Mouse (Mus musculus) ES-E14 (cell line): ENCODE data around the gene Lhfp. TPM values are rescaled to one million over a fixed set of nuclear protein-coding genes. Genes with fewer than 3 reads are reported as not detected.

Experiments used
- DNase-seq: peaks from one replicate; pipeline ENCODE4 v3.0.0-alpha.2; 2013; ENCODE audit warnings: low read depth, low spot score
- H3K27ac ChIP-seq: 2 replicates; pipeline ENCODE4 v1.5.1; 2012; ENCODE audit warnings: low read depth, mild to moderate bottlenecking, low read length, moderate library complexity, mixed read lengths; ENCODE audit not compliant: poor library complexity, insufficient read depth, severe bottlenecking
- H3K36me3 ChIP-seq: 2 replicates; pipeline ENCODE4 v1.6.1; 2012; ENCODE audit warnings: mild to moderate bottlenecking, low read length, moderate library complexity, mixed read lengths; ENCODE audit not compliant: control insufficient read depth, poor library complexity, insufficient read depth, severe bottlenecking
- H3K4me1 ChIP-seq, 2 experiments: fragments of 150-350 bp in 1 of 2; sonication (generic) in 1 of 2; 2 replicates each; pipeline ENCODE4 v1.6.1; 2012; ENCODE audit warnings: low read length in 2 of 2, mild to moderate bottlenecking in 1 of 2, mixed read lengths in 1 of 2; ENCODE audit not compliant: control insufficient read depth in 2 of 2, insufficient read depth in 2 of 2, poor library complexity in 1 of 2
- H3K4me3 ChIP-seq, 2 experiments: fragments of 150-350 bp in 1 of 2; sonication (generic) in 1 of 2; 2 replicates each; pipeline ENCODE4 v1.5.1; 2012; ENCODE audit warnings: low read length in 2 of 2, low read depth in 1 of 2, mild to moderate bottlenecking in 1 of 2, mixed read lengths in 1 of 2; ENCODE audit not compliant: insufficient read depth in 1 of 2, poor library complexity in 1 of 2, severe bottlenecking in 1 of 2
- H3K9ac ChIP-seq: 2 replicates; pipeline ENCODE4 v1.6.1; 2012; ENCODE audit warnings: low read depth, mild to moderate bottlenecking, low read length, mixed read lengths; ENCODE audit not compliant: poor library complexity, insufficient read depth, severe bottlenecking
- H3K9me3 ChIP-seq: fragments of 150-350 bp; sonication (generic); 2 replicates; pipeline ENCODE4 v1.6.1; 2012; ENCODE audit warnings: low read depth, mild to moderate bottlenecking, low read length; ENCODE audit not compliant: control insufficient read depth, insufficient read depth
- CHD2 ChIP-seq: IDR thresholded peaks from 2 replicates; pipeline ENCODE4 v1.6.1; 2014; ENCODE audit warnings: mild to moderate bottlenecking, low read depth, low read length, inconsistent platforms
- HCFC1 ChIP-seq: IDR thresholded peaks from 2 replicates; pipeline ENCODE4 v1.6.1; 2012; ENCODE audit warnings: low read length, inconsistent platforms, borderline replicate concordance; ENCODE audit not compliant: insufficient read depth
- MAFK ChIP-seq: IDR thresholded peaks from 2 replicates; pipeline ENCODE4 v1.6.1; 2014; ENCODE audit warnings: mild to moderate bottlenecking, low read depth, low read length, inconsistent platforms; ENCODE audit not compliant: insufficient read depth
- ZC3H11A ChIP-seq: IDR thresholded peaks from 2 replicates; pipeline ENCODE4 v1.6.1; 2012; ENCODE audit warnings: low read depth, mild to moderate bottlenecking, inconsistent platforms, low read length, borderline replicate concordance
- ZNF384 ChIP-seq: IDR thresholded peaks from 2 replicates; pipeline ENCODE4 v1.6.1; 2012; ENCODE audit warnings: low read depth, low read length, inconsistent platforms
- in situ Hi-C, 2 experiments: fragments of 600-800 bp; cut with MboI; formaldehyde crosslinking; loops; one replicate each; pipeline ENCODE4 v1.15.1; 2025; ENCODE audit warnings: low sequenced_read_pairs in 2 of 2, inconsistent platforms in 1 of 2; ENCODE audit not compliant: unreplicated experiment in 2 of 2
- total RNA-seq: library from RNA; depleted of rRNA; stranded (reverse); fragments of 300-350 nt; gene quantifications from 2 replicates; pipeline ENCODE4 v1.2.3, GENCODE M21; 2012; rRNA removed

Lhfp gene
- total RNA-seq, result 7.2 and 20.2 TPM in 2 replicates

DNA sequence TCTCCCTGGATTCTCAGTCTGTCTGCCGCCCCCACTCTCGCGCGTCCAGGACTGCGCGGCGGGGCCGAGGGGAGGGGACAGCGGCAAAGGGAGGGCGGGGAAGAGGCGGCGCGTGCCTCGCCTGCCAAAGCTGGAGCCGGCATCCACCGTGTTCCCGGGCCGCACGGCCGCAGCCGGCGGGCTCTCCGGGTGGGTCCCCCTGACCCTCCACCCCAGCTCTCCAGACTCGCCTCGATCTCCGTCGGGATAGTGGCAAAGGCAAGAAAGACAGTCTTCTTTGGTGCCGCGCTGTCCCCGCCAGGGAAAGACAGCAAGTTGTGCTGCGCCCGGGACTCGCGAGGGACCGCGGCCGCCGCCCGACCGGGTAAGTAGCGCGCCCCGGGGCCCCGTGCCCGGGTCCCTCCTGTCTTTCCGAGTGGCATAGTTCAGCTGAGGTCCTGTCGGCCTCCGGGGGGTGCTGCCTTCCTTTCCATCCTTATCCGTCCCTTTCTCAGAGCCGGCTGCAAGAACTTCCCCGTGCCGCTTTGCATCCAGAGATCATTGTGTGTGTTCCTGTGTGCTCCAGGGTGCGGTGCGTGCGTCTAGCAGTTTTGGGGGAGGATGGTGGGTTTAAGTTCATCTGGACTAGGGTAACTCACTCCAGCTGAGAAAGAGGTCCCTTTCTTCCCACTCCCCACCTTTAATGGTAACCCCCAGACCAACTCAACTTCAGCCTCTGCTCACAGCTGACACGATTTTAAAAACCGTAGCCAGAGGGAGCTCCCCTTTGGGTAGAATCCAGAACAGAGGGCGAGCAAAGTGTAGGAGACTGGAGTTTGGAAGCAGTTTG, at the start of gene Lhfp:
Gene Lhfp (plus strand): TSS at position 118 of the 829 bp plus-strand sequence.
- Histone ChIP-seq H3K27ac (no peak within 1 kb of the TSS), H3K36me3 (no peaks in the 10 kb centered on the region), H3K9ac (peak within 1 kb of the TSS; percentile 73), H3K9me3 (no peaks in the 10 kb centered on the region), H3K4me3 (peak within 1 kb of the TSS; percentile 73 to 77), H3K4me1 (no peaks in the 10 kb centered on the region)
- in situ Hi-C loops, result loop anchor here (25.0 kb wide), 2 partner anchors 196 to 421 kb away; partner anchors contain the start of genes Nhlrc3 (in 1 of the 2) and Proser1 (in 1 of the 2)
- TF ChIP-seq MAFK, result no peak
- TF ChIP-seq ZNF384, result no peak
- no peak for TF ChIP-seq CHD2
- no peak for TF ChIP-seq ZC3H11A
- TF ChIP-seq HCFC1, result no peak
- peak; percentile 48 for DNase-seq

- TF ChIP-seq MAFK (no peak), ZC3H11A (no peak), HCFC1 (no peak), ZNF384 (no peak), CHD2 (no peak)
- Histone ChIP-seq H3K9ac (no peak overlapping the region), H3K27ac (no peak overlapping the region), H3K4me3 (no peak overlapping the region), H3K36me3 (peaks cover 7% of the 10 kb centered on the region; the same call in 1 of the 2 replicates), H3K4me1 (no peaks in the 10 kb centered on the region), H3K9me3 (no peaks in the 10 kb centered on the region)
- no peak for DNase-seq
- in situ Hi-C loops, result no loop called here
Observed at GRCm38 (mm10) chr3:52993296-52993695, 48.0 kb upstream of the Lhfp start.

- in situ Hi-C loops, result no loop called here
- Histone ChIP-seq H3K4me1 (no peaks in the 10 kb centered on the region), H3K4me3 (no peak overlapping the region), H3K36me3 (peaks cover 7% of the 10 kb centered on the region; the same call in 1 of the 2 replicates), H3K9me3 (no peaks in the 10 kb centered on the region), H3K27ac (no peak overlapping the region), H3K9ac (no peak overlapping the region)
- DNase-seq, result no peak
- TF ChIP-seq MAFK, result no peak
- TF ChIP-seq HCFC1, result no peak
- TF ChIP-seq ZNF384, result no peak
- TF ChIP-seq ZC3H11A, result no peak
- TF ChIP-seq CHD2, result no peak
Observed at GRCm38 (mm10) chr3:52994666-52995065, 46.7 kb upstream of the Lhfp start.

DNA sequence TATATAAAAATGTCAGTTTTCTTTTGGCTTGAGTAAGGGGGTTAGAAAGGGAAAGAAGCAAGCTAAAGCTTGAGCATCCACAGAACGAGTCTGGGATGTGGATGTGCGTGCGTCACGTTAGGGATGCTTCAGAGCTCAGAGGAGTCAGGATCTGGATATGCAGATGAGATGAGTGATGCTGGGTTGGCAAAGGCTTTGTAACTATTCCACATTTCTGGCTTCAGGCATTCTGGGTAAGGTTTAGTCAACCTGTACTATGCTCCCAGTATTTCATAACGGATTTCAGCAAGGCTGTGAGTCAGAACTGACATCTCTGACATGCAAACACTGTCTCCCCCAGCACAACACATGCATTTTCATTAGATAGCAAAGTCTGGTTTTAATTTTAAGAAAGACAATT, 44.7 kb upstream of the Lhfp start:
- Histone ChIP-seq H3K4me3 (no peak overlapping the region), H3K27ac (no peak overlapping the region), H3K4me1 (no peaks in the 10 kb centered on the region), H3K9me3 (no peaks in the 10 kb centered on the region), H3K36me3 (peaks cover 7% of the 10 kb centered on the region; the same call in 1 of the 2 replicates), H3K9ac (no peak overlapping the region)
- no peak for TF ChIP-seq ZNF384
- TF ChIP-seq ZC3H11A, result no peak
- no peak for TF ChIP-seq MAFK
- no peak for TF ChIP-seq HCFC1
- no peak for TF ChIP-seq CHD2
- no peak for DNase-seq
- in situ Hi-C loops, result no loop called here
